Mouse (Mus musculus) gastrocnemius, adult 2 months (tissue): ENCODE measurements around the gene Olfr461. TPM values are rescaled to one million over a fixed set of nuclear protein-coding genes. Genes with fewer than 3 reads are reported as not detected.
"Not testable (repeated sequence)": the region's sequence is repeated elsewhere in the genome, so short reads cannot be mapped to it uniquely, and the experiment has no call there.

ENCODE experiments used
- DNase-seq: peaks from one replicate; pipeline ENCODE4 v3.0.0; 2022
- H3K27ac ChIP-seq: fragments of 200-600 bp; 2 replicates; pipeline ENCODE4 v1.8.1; 2022; ENCODE audit warnings: mild to moderate bottlenecking
- H3K4me3 ChIP-seq: fragments of 200-600 bp; 2 replicates; pipeline ENCODE4 v1.8.1; 2022; ENCODE audit warnings: mild to moderate bottlenecking, moderate library complexity
- CTCF ChIP-seq: fragments of 200-600 bp; IDR thresholded peaks from 2 replicates; pipeline ENCODE4 v1.8.1; 2022; ENCODE audit warnings: antibody characterized with exemption, mild to moderate bottlenecking, moderate library complexity
- intact Hi-C: fragments of 180-260 bp; cut with DNase I; formaldehyde crosslinking; loops from one replicate; pipeline ENCODE4 v1.15.1; 2025
- long read RNA-seq, 2 experiments: library from polyadenylated mRNA; stranded (forward); transcript quantifications; one replicate each; pipeline ENCODE4 v2.0.0; 2021
- total RNA-seq, 2 experiments: library from RNA; stranded (reverse); gene quantifications; 2 replicates each; pipeline ENCODE4 v1.2.3; 2021

Olfr461 gene
- not detected for total RNA-seq
- long read RNA-seq, experiment 1, result 0 reads
- long read RNA-seq, experiment 2, result 0 reads

DNA sequence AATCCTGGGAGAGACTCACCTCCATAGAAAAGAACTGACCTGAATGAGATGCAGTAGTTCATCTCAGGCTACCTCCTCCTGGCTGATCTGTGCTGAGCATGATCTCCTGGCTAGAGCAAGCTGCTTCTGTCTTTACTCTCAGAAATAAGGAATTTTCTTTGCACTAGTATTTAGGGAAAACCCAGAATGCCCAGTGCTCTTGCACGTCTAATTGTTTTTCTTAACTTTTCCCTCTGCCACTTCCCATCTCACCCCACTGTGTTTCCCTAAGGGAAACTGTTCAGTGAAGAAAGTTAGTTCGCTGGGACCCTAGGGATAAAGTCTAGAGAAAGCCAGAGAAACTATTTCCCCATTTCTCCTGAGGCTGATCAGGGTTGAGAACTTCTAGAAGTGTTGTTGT is at the start of gene Olfr461:
Olfr461 (minus strand) TSS at position 101 of the 400 bp plus-strand sequence.
- no peak for DNase-seq
- Histone ChIP-seq H3K27ac (no peak within 1 kb of the TSS), H3K4me3 (no peak within 1 kb of the TSS)
- intact Hi-C loops, result no loop called here
- TF ChIP-seq CTCF, result no peak

DNA sequence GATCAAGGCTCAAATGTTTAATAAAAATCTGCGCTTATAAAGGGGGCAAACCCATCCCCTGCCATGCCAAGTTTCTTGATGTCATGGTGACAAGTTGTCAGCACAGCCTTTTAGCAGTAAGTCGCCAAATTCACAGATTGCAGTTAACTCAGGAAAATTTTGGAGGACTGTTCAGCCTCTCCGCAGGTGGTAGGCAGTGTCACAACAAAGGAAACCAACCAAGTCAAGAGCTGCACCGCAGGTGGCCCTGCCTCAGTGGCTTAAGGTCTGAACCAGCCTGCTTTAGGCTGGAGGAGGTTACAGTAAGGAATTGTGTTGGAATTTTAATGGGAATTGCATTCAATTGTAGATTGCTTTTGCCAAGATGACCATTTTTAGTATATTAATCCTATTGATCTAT is 43.7 kb upstream of the Olfr461 start:
- intact Hi-C loops, H3K4me3 ChIP-seq, H3K27ac ChIP-seq, DNase-seq: not testable (repeated sequence)

DNA sequence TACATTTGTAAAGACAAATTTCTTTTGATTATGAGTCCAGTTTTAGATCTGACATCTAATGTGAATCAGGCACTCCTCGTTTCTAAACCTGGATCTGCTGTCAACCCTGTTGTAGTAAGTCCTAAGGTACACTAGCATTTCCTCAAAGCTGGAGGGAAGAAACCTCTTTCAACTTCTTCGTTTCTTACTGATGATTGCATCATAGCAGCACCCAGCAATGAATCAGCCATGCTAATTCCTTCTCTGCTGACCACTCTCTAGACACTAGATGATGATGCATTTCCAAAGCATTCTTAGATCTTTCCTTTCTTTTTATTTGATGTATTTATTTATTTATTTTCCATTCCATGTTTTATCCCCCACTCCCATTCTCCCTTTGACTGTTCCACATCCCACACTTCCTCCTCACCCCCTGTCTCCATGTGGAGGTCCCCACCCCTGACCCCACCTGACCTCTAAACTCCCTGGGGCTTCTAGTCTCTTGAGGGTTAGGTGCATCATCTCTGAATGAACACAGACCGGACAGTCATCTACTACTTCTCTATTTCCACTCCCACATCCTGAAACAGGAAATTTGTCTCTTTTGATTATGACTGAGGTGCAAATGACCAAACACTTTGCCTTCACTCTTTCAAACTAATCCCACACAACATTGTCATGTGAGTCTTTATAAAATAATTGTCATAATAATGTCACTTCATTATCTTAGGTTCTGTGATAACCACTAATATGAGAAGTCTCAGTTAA is 40.1 kb upstream of the Olfr461 start:
- DNase-seq, result no peak
- no peak for TF ChIP-seq CTCF
- intact Hi-C loops, result no loop called here
- Histone ChIP-seq H3K4me3 (no peak overlapping the region), H3K27ac (no peak overlapping the region)

DNA sequence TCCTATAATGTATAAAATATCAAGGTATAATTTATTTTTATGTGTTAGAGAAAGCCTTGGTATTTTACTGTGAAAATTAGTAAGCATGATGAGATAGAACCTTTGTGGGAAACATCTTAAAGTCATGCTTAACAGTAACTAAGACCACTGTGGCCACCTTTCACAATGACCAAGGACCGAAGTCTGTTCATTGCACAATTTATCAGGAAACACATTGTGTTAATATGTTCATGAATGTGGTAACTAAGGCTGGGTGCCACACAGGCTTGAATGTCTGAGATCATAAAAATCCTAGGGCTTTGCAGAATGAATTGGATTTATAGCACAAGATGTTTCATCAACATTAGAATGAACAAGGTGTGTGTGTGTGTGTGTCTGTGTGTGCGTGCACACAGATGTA is 33.5 kb upstream of the Olfr461 start:
- DNase-seq, result no peak
- Histone ChIP-seq H3K4me3 (no peak overlapping the region), H3K27ac (no peak overlapping the region)
- intact Hi-C loops, result no loop called here
- no peak for TF ChIP-seq CTCF

DNA sequence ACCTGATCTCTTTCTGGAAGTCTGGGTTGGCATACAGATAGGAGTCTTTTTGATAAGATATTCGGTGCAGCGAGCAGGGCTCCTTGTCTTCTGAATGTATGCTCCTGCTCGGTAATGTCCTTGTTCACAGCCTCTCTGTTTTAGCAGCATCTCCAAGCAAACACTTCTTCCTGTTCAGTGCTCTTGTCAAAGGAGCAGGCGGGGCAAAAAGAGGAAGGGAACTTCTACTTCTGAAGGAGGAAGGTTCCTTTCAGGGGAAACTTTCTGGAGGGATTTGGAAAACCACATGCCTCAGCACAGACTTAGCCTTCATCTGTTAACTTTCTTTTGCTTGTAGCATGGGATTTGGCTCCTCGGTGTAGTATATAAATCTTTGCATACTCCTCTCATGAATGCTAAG is 30.8 kb upstream of the Olfr461 start, which contains the start of gene Clec5a:
Clec5a (minus strand) TSS at position 177 of the 400 bp plus-strand sequence.
- Histone ChIP-seq H3K4me3 (no peak within 1 kb of the TSS; the same call in 1 of the 2 replicates), H3K27ac (no peak within 1 kb of the TSS)
- no peak for DNase-seq
- TF ChIP-seq CTCF, result no peak
- intact Hi-C loops, result no loop called here

DNA sequence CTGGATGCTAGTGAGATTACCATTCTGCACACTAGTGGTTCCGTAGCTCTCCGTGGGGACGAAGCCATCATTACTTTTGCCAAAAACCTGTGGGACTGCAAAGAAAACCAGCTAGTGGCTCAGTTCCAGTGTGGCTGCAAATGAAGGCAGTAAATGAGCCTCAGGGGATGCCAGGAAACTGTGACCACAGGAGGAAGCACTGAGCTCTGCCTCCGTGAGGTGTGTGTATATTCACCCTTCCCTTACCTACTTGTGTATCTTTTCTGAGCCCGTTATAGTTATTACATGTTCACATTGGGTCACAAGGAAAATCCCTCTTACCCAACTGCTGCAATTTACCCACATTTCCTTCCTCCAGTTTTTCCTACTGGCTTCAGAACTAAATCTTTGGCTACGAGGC is 29.5 kb upstream of the Olfr461 start:
- no peak overlapping the region for H3K27ac ChIP-seq
- H3K4me3 ChIP-seq, result no peak overlapping the region
- no peak for DNase-seq
- no peak for TF ChIP-seq CTCF
- intact Hi-C loops, result no loop called here

DNA sequence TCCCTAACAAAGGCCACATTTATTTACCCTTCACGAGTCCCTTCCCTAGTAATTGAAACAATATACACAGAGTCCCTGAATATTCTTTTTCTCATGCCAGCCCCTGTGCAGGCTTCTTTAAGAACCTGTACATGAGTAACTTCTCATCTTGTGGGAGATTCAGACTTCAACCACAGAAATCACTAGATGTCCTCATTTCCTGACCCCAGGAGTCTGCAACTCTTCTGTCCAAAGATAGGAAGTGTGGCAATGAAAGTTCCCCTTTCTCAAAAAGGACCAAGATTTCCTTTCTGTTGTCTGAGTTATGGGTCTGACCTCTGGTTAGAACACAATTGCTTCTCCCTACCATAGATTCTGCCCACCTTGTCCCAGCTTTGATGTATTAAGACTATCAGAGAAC is 21.5 kb upstream of the Olfr461 start:
- no peak overlapping the region for H3K27ac ChIP-seq
- H3K4me3 ChIP-seq, result no peak overlapping the region
- DNase-seq, result no peak
- TF ChIP-seq CTCF, result no peak
- intact Hi-C loops, result no loop called here

DNA sequence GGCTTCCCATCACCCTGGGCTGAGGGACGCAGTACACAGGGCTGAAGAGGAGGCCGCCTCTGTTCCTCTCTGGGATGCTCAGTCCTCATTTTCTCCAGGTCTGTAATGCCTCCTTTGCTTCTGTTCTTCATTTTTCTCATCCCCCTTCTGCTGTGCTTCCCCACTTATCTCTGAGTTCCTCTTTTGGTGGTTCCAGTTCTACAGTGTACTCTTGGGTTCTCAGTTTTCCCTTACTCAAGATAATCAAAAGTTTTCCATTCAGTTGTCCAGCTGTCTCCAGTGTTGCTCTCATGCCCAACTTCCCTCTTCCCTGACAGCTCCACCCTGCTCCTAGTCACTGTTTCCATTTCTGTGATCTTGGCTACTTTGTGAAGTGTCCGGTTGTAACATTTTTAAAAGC is 18.8 kb upstream of the Olfr461 start:
- intact Hi-C loops, result no loop called here

DNA sequence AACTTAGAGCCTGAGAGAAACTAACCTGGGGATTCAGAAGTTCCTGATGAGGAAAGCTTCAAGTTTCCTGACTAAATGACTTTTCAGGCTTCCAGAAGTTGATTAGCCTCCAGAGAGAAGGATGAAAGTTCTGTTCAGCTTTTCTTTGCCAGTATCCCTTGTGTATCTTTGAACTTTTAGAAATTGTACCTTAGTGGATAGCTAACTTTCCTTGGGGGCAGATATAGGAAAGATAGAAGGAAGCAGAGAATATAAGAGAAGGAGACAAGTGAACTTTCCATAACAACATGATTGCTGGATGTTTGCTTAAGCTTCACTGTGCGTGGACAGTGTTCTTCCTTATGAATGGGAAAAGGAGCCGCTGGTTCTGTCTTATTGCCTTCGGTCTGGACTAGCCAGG is 14.3 kb upstream of the Olfr461 start, which contains the start of gene Olfr460:
Olfr460 (plus strand) TSS at position 301 of the 400 bp plus-strand sequence.
- Histone ChIP-seq H3K27ac (no peak within 1 kb of the TSS), H3K4me3 (no peak within 1 kb of the TSS)
- no peak for DNase-seq
- no peak for TF ChIP-seq CTCF
- intact Hi-C loops, result no loop called here

More for the DNA sequence above, 18.8 kb upstream of the Olfr461 start:
- no peak for TF ChIP-seq CTCF
- no peak overlapping the region for H3K27ac ChIP-seq
- no peak for DNase-seq
- H3K4me3 ChIP-seq, result no peak overlapping the region

DNA sequence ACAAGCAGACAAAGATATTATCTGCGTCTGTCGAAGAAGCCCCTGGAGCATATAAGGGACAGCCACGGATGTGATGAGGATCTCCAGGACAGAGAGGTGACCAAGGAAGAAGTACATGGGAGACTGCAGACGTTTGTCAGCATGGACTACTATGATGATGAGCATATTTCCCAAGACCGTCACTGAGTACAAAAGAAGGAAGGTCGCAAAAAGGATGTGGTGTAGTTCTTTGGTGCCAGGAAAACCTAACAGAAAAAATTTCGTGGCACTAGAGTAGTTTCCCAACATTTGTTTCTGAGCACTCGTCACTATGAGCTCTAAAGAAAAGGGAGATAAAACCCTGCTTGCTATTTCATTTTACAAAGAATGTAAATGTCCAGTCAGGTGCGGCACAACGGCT is 10.2 kb downstream of the Olfr461 start:
- H3K4me3 ChIP-seq, result no peak overlapping the region
- TF ChIP-seq CTCF, result no peak

DNA sequence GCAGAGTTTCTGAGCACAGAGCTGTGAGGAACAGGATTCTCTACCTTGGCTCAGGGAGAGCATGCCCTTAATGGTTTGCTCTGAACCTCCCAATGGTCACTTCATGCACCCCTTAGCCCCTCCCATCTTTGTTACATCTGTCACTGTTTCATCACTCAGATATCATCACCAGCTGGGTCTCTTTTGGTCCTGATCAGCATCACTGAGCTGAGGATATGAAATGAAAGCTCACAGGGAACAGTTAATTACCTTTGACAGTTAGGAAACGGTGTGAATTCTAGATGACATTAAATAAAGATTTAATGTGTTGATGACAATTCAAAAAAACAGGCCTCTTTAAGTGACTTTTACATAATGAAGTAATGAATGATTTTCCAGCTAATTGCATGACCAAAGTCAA is 35.4 kb downstream of the Olfr461 start, which contains the start of gene Prss37:
Prss37 (minus strand) TSS at position 101 of the 400 bp plus-strand sequence.
- no peak for DNase-seq
- Histone ChIP-seq H3K4me3 (no peak within 1 kb of the TSS), H3K27ac (no peak within 1 kb of the TSS)
- no peak for TF ChIP-seq CTCF
- intact Hi-C loops, result no loop called here

More for the DNA sequence above, 10.2 kb downstream of the Olfr461 start:
- no peak for DNase-seq
- intact Hi-C loops, result no loop called here
- no peak overlapping the region for H3K27ac ChIP-seq

DNA sequence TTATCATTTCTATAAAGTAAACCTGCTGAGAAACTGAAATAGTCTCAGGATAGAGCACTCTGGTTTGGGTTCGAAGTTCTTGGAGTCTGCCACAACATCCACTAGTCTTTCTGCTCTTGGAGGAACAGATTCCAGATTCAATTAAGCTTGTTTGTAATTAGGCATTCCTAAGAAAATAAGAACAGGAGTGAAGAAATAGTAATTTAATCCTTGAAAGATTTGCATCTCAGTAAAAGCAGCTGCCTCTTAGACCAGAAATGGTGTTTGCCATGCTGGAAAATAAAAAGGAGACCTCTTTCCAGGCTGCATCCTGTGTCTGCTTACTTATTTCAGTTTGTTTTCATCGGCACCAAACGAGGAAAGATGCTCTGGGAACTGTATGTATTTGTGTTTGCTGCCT is 61.6 kb downstream of the Olfr461 start, which contains the start of gene Tas2r108:
Tas2r108 (plus strand) TSS at position 301 of the 400 bp plus-strand sequence.
- no peak within 1 kb of the TSS for H3K27ac ChIP-seq
- TF ChIP-seq CTCF, result no peak
- no peak within 1 kb of the TSS for H3K4me3 ChIP-seq
- no peak for DNase-seq
- intact Hi-C loops, result no loop called here

Other genes starting within 250 kb of the Olfr461 start
- 1 to 10 TPM; 5.5 to 9.0 TPM for gene Agk, start 229.9 kb downstream of the Olfr461 start, total RNA-seq
- 1 to 10 TPM in 1 of 2 experiments, under 1 TPM in 1; 0.98 to 1.2 TPM for gene E330009J07Rik, start 118.9 kb downstream of the Olfr461 start, total RNA-seq
- not detected for gene Wee2, start 116.0 kb downstream of the Olfr461 start, total RNA-seq
- gene Ssbp1, start 83.7 kb downstream of the Olfr461 start, total RNA-seq, result 10 to 100 TPM; 24.7 to 29.6 TPM
- gene Tas2r137, start 63.8 kb downstream of the Olfr461 start, total RNA-seq, result not detected
- gene Tas2r108, start 61.5 kb downstream of the Olfr461 start, total RNA-seq, result not detected
- not detected for gene Prss37, start 35.5 kb downstream of the Olfr461 start, total RNA-seq
- not detected for gene Olfr460, start 14.4 kb upstream of the Olfr461 start, total RNA-seq
- under 1 TPM; 0.13 to 0.17 TPM for gene Clec5a, start 30.8 kb upstream of the Olfr461 start, total RNA-seq
- not detected for gene Tas2r138, start 58.3 kb upstream of the Olfr461 start, total RNA-seq
- 1 to 10 TPM in 1 of 2 experiments, not detected in 1; 1.1 TPM for gene Mgam, start 73.8 kb upstream of the Olfr461 start, total RNA-seq